Mouse (Mus musculus) 416B (cell line): ENCODE measurements around the gene Mchr1.

Experiments used
- DNase-seq: peaks from one replicate; pipeline ENCODE4 v3.0.0; 2011; ENCODE audit warnings: low read depth

Mchr1 gene

GRCm38 (mm10) chr15:81227275-81227674 is 8.0 kb upstream of the Mchr1 start:
- DNase-seq = no peak

- DNase-seq = no peak
These were observed 7.0 kb upstream of the Mchr1 start for GRCm38 (mm10) chr15:81228258-81228657.

DNA sequence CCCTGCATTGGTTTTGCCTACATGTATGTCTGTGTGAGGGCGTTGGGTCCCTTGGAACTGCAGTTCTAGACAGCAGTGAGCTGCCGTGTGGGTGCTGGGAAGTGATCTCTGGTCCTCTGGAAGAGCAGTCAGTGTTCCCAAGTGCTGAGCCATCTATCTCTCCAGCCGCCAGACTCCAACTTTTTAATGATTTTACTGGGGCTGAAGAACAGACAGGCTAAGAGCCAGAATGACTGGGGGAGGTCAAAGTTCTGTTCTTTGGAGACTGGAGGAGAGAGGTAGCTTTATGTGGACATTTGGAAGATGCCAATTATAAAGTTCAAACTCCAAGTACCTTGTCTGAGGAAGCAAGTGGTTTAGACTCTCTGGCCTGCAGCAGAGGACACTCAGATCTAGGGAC is 5.5 kb upstream of the Mchr1 start:
- no peak for DNase-seq

GRCm38 (mm10) chr15:81231325-81231724 is 4.0 kb upstream of the Mchr1 start:
- no peak for DNase-seq

DNA sequence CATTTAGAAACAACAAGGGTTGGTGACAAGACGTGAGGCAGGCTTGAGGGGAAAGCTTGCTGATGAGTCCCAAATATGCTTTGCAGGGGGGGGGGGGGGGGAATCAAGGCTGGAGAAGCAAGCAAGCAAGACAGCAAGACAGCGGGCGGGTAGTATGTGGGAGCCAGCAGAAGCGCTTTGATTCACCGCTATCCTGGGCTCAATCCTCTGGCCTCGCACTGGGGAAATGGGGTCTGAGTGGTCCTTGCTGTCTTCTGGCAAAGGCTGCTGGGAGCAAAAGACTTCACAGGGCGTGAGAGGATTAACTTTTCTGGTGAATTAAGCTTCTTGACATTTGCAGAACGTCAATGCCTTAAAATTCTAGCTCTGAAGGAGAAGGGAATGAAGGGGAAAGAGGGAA is 763 bp downstream of the Mchr1 start:
- no peak for DNase-seq

GRCm38 (mm10) chr15:81237471-81237870 is 2.2 kb downstream of the Mchr1 start:
- DNase-seq = peak; percentile 99

DNA sequence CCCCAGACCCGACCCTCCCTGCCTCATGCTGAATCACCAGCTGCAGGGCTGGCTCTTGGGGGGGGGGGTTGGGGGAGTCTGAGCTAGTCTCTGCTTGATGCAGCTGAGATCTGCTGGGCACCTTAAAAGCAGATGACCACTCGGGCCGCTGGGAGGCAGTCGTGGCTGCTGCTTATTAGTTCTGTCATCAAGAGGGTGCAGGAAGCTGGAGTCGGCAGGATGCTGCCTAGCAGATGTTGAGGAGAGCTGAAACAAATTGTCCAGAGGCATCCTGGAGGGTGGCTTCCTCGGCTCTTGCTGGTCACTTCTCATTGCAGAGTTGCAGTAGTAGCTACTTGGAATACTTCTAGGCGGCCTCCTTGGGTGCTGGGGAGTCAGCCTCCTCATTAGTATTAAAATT is 4.0 kb downstream of the Mchr1 start:
- DNase-seq = peak; percentile 89

DNA sequence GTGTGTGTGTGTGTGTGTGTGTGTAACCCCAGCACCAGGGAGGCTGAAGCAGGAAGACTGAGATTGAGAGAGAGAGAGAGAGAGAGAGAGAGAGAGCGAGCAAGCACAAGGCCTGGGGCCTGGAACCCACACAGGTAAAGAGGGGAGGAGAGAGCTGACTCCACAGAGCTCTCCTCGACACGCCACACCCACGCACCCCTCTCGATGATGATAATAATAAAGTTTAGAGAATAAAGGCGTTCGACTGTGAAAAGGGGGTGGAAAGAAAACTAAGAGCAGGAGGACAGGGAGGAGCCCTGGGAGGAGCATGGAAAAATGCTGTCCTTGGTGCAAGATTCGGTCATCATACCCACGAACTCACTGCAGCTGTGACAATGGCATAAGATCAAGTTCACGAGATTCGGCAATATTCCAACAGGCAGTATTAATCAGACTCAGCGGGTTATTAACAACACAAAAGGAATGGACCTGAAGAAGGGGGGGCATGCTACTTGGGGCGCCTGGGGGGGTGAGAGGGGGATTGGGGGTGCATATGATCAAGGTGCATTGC is 4.6 kb downstream of the Mchr1 start:
- no peak for DNase-seq

- DNase-seq = no peak
These were observed 11.6 kb downstream of the Mchr1 start for GRCm38 (mm10) chr15:81246890-81247289.

GRCm38 (mm10) chr15:81247583-81248340 is 12.5 kb downstream of the Mchr1 start:
- peak; percentile 49 for DNase-seq

GRCm38 (mm10) chr15:81248341-81248679 is 13.0 kb downstream of the Mchr1 start:
- no peak for DNase-seq

DNA sequence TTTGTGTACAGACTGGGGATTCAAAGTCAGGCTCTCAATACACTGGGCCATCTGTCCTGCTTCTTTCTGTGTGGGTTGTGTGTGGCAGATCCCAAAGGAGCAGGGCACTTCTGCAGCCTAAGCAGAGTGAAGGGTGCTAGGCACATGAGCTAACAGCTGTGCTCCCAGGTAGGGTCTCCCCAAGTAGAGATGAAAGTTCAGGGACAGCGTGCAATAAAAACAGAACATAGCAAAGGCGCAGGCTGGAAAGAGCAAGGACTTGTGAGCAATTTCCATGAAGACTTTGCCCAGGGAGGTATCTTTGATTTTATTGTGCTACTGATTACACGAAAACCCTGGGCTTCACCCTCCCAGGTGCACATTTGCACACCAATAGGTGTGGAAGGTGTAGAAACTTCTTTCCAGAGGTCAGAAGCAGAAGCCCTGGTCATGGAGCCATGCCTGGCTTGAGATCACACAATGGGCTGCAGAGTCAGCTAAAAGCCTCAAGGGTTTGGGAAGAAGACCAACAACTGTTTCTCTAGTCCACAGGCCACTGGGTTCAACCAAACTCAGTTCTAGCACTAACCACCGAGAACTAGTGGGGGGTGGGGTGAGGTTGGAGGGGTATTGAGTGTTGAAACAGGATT is 13.8 kb downstream of the Mchr1 start:
- no peak for DNase-seq

- DNase-seq = no peak
These were observed 17.4 kb downstream of the Mchr1 start for GRCm38 (mm10) chr15:81252626-81253174.

- no peak for DNase-seq
These were observed 18.3 kb downstream of the Mchr1 start for GRCm38 (mm10) chr15:81253585-81253984.

DNA sequence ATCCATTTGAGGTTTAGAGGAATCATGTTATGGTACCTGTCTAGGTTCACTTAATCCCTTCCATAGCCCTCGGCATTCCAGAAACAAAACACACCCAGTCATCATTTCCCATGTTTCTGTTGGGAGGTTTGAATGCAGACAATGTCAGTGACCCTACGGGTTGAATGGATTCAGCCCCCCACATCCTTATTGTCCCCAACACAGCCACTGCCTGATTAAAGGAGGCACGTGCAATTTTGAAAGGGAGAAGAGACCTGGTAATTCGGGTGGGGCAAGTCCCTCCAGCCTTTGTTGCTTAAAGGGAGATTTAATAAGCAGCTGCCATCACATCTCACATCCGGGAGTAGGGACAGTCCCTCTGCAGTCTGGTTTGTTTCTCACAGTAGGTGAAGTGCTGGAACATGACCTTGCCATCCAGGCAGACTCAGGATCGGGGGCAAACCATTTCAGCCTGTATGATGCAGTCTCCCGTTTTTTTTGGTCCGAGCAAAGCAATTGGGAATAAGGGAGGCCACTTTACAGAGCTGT is 18.9 kb downstream of the Mchr1 start:
- no peak for DNase-seq

GRCm38 (mm10) chr15:81255063-81255462 is 19.8 kb downstream of the Mchr1 start:
- no peak for DNase-seq

DNA sequence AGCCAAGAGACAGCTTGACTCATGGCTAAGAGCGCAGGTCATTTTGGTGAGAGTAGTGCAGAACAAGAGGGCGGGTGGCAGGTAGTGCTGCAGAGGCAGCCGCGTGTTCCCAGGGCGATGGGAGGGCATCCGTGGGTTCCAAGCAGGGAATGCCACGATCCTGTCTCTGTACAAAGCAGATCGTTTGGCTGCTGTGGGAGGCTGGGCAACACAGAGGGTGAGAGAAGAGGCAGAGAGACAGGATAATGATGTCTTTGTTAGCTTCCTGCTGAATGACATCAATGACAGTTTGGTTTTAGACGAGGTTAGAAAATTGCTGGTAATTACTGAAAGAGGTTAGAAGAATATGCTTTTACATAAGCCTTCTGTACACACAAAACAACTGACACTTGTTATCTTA is 23.0 kb downstream of the Mchr1 start:
- DNase-seq = no peak

DNA sequence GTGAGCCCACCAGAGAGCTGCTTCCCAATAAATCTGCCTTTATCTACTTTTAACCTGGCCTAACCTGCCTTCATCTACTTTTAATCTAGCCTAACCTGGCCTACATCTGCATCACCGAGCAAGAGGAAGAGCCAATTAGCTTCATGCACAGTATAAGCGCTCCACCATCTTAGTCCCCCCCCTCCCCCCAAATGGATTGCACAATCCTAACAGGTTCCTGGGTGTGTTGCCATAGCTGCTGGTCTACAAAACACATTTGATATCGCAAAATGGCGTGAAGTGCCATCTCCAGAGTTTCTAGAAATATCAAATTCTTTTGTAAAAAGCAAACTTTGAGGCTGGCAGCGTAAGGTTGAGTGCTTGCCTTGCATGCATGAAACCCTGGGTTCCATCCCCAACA is 24.0 kb downstream of the Mchr1 start:
- DNase-seq = no peak

DNA sequence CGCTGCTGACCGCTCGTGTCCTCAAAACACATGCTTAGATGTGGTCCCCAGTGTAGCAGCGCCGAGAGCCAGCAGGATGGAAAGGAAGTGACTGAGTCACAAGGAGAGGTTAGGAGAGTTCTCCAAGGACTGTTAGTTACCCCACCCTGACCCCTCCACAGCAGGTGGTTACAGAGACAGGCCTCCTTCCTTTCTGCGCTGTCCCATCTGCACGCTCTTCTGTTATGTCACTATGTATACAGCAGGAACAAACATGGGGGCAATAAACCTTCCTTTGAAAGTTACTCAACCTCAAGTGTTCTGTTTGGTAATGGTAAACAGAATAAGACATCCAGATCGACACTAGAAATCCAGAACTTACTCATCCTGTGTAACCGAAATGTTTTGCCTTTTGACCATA is 24.9 kb downstream of the Mchr1 start:
- peak; percentile 27 for DNase-seq

DNA sequence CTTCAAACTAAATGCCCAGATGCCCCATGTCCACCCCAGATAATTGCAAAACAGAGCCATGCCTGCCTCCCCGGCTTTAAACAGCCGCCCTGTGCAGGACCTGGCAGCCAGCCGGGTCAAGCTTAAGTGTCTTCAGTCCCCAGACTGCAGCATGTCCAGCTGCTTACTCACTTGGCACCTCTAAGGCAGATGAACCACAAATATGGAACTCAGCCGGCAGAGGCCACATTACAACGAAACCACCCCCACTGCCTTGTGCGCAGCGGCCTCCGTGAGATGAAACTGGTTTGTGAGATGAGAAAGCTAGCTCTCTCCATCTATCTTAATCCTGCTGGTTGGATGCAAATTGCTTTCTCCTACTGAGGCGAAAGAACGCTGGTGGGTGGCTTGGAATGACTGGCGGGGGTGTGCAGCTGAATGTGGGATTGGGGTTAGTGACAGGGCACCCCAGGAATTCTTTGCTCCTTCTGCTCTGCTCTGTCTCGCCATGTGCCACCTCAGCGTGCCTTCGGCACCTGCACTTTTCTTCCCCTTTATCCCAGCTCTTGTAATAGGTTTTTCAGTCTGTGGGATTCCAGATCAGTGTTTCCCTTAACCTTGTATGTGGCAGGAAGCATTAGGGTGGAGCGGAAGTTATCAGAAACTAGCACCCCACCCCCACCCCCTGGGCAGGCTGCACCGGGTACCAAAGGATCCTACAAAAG is 29.2 kb downstream of the Mchr1 start:
- DNase-seq = no peak

DNA sequence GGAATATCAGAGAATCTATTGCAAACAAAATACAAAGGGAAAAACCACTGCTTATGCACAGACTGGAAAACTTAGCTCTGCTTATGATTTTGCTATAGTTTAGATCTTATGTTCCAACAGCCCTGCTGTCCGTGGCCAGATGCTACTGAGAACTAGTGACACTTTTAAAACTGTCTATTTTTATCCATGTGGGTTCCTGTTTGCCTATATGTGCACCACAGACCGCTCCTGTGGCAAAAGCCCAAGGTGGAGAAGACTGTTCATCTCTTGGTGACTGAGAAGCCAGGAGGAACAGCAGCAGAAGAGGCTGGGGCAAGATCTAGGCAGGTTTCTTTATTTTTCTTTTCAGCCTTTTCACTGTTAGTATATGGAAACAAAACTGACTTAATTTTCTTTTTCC is 32.1 kb downstream of the Mchr1 start:
- peak; percentile 64 for DNase-seq

GRCm38 (mm10) chr15:81272305-81273053 is 37.2 kb downstream of the Mchr1 start:
- DNase-seq = no peak
